Mouse (Mus musculus): ENCODE results near the gene Bnip3.

Bnip3 gene

GRCm38 (mm10) chr7:138906441-138906840 lies 2.9 kb downstream of the Bnip3 start:
- DNase-seq (ENCODE audit: low read depth), result no peak

GRCm38 (mm10) chr7:138903886-138904435 lies 5.4 kb downstream of the Bnip3 start:
- DNase-seq (ENCODE audit: low read depth), result no peak

GRCm38 (mm10) chr7:138898743-138899142 lies 10.6 kb downstream of the Bnip3 start:
- DNase-seq (ENCODE audit: low read depth), result no peak

- DNase-seq (ENCODE audit: low read depth), result no peak
Observed at GRCm38 (mm10) chr7:138898122-138898521, 11.2 kb downstream of the Bnip3 start.

GRCm38 (mm10) chr7:138885365-138886289 lies 23.7 kb downstream of the Bnip3 start:
- no peak for DNase-seq (ENCODE audit: low read depth)

- DNase-seq (ENCODE audit: low read depth), result no peak
Observed at GRCm38 (mm10) chr7:138883724-138884123, 25.6 kb downstream of the Bnip3 start.

- DNase-seq (ENCODE audit: low read depth), result peak; percentile 85
Observed at GRCm38 (mm10) chr7:138875031-138875430, 34.3 kb downstream of the Bnip3 start.

GRCm38 (mm10) chr7:138872956-138873355 lies 36.4 kb downstream of the Bnip3 start:
- no peak for DNase-seq (ENCODE audit: low read depth)

- no peak for DNase-seq (ENCODE audit: low read depth)
Observed at GRCm38 (mm10) chr7:138868316-138868715, 41.0 kb downstream of the Bnip3 start.

GRCm38 (mm10) chr7:138867286-138867685 lies 42.0 kb downstream of the Bnip3 start:
- DNase-seq (ENCODE audit: low read depth), result peak; percentile 58

- DNase-seq (ENCODE audit: low read depth), result no peak
Observed at GRCm38 (mm10) chr7:138864776-138865175, 44.5 kb downstream of the Bnip3 start.

- peak; percentile 39 for DNase-seq (ENCODE audit: low read depth)
Observed at GRCm38 (mm10) chr7:138863950-138864572, 45.3 kb downstream of the Bnip3 start.

GRCm38 (mm10) chr7:138856670-138857069 lies 52.6 kb downstream of the Bnip3 start:
- no peak for DNase-seq (ENCODE audit: low read depth)

GRCm38 (mm10) chr7:138854201-138854600 lies 55.1 kb downstream of the Bnip3 start:
- DNase-seq (ENCODE audit: low read depth), result no peak

- DNase-seq (ENCODE audit: low read depth), result no peak
Observed at GRCm38 (mm10) chr7:138853417-138854031, 55.8 kb downstream of the Bnip3 start.

GRCm38 (mm10) chr7:138850083-138850482 lies 59.2 kb downstream of the Bnip3 start:
- no peak for DNase-seq (ENCODE audit: low read depth)

GRCm38 (mm10) chr7:138848028-138848920 lies 61.0 kb downstream of the Bnip3 start:
- DNase-seq (ENCODE audit: low read depth), result peak; percentile 8

- peak; percentile 12 for DNase-seq (ENCODE audit: low read depth)
Observed at GRCm38 (mm10) chr7:138847316-138848027, 61.8 kb downstream of the Bnip3 start.

- DNase-seq (ENCODE audit: low read depth), result no peak
Observed at GRCm38 (mm10) chr7:138846502-138846991, 62.8 kb downstream of the Bnip3 start.

GRCm38 (mm10) chr7:138845544-138846391 lies 63.6 kb downstream of the Bnip3 start, which contains the start of the genes Ppp2r2d and Mapk1ip1:
TSS of gene Ppp2r2d (plus strand) at chr7:138846079.
TSS of gene Mapk1ip1 (minus strand) at chr7:138846273.
- peak; percentile 98 for DNase-seq (ENCODE audit: low read depth)
